Mouse (Mus musculus) adipocyte (in vitro differentiated cells): ENCODE data around the gene Gm3250.
"Not testable (repeated sequence)": the region's sequence is repeated elsewhere in the genome, so short reads cannot be mapped to it uniquely, and the experiment has no call there.

Experiments
- DNase-seq: peaks from one replicate; pipeline ENCODE4 v3.0.0-alpha.2; 2016; ENCODE audit warnings: low spot score

The Gm3250 gene

DNA sequence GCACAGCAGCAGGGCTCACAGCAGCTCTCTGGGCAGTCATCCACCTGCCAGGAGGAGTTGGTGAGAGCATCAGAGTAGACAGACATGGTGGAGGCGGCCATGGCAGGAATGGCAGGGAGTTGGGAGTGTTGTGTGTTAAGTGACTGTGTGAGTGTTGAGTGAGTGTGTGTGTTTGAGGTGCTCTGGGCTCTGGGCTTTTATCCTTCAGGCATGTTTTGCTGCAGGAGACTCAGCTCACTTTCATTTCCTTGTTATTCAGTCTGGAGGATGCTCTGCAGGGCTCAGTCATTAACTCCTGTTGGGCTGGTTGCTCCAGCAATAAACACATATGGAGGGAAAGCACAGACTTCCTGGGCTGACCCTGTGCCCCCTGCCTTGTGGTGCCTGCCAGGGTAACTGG is at the start of gene Gm3250:
Gm3250 (minus strand) TSS at position 101 of the 400 bp plus-strand sequence.
- DNase-seq = not testable (repeated sequence)

DNA sequence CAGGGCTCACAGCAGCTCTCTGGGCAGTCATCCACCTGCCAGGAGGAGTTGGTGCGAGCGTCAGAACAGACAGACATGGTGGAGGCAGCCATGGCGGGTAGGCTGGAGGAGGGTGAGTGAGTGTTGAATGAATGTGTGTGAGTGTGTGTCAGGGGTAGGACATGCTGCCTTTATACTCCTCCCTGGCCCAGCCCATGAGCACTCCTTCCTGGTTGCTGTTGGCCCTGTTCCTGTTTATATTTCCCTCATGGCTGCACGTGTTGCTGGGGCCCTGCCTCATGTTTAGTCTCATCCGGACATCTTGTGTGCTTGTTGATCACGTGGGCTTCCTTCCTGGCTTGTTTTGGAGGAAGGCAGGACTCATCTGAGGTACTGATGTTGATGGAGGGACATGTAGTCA is 44.6 kb upstream of the Gm3250 start, which contains the start of gene Krtap10-4:
Krtap10-4 (minus strand) TSS at position 145 of the 400 bp plus-strand sequence.
- no peak for DNase-seq

GRCm38 (mm10) chr10:77819203-77819602 is 36.9 kb upstream of the Gm3250 start:
- no peak for DNase-seq

DNA sequence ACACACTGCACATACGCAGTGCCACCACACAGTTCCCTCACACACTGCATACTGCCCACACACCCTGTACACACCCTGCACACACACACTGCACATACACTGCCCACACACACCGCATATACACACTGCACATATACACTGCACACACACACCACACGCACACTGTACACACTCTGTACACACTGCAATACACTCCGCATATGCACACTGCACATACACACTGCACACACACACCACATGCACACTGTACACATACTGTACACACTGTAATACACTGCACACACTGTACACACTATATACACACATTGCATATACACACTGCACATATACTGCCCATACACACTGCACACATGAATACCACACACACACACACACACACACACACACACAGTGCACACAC is 36.2 kb upstream of the Gm3250 start:
- DNase-seq = no peak

DNA sequence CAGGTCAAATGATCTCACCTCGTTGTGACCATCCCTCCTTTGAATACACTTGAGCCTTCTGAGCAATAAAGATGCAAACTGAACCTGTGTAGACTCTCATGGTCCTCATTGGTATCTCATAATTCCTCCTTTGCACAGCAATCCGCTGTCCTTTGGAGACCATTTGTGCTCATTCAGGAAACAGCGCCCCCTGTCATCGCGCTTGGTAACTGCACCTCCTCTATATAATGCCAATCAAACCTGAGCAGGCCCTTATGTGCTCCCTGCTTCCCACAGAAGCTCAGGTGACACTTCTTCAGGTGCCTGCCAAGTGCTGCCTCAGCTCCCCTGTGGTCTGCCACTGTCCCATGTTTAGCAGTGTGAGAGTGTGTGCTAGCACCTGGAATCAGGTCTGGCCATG is 33.2 kb upstream of the Gm3250 start:
- DNase-seq = peak; percentile 12

- no peak for DNase-seq
Measured at GRCm38 (mm10) chr10:77814382-77814781, 32.0 kb upstream of the Gm3250 start, which contains the start of gene Gm2696. Gene Gm2696 (plus strand): TSS chr10:77814682.

- DNase-seq = no peak
Measured at GRCm38 (mm10) chr10:77811743-77812142, 29.4 kb upstream of the Gm3250 start, which contains the start of gene Gm9507. Gene Gm9507 (minus strand): TSS chr10:77811843.

- no peak for DNase-seq
Measured at GRCm38 (mm10) chr10:77804095-77804494, 21.8 kb upstream of the Gm3250 start.

DNA sequence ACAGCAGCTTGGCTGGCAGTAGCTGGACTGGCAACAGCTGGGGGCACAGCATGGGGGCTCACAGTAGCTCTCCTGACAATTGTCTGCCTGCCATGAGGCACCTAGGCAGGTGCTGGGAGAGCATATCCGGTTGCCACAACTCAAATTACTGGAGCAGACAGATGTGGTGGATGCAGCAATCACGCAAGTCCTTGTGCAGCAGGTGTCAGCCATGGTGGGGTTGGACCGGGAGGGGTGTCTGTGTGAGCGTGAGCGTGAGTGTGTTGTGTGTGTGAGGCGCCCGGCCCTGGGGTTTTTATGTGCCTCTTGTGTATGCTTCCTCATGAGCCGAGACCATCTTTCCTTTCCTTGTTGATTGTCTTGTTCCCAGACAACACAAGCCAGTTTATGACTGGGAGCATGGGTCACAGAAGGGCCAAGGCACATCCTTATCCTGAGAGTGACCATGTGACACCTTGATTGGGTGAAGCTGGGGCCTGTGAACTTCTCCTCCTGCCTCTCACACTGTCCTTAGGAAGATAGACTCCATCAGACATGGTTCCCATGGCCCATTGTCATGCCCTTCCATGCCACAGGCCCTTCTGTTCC is 16.7 kb upstream of the Gm3250 start, which contains the start of gene Gm19668:
Gm19668 (minus strand) TSS at position 213 of the 588 bp plus-strand sequence.
- no peak for DNase-seq

- DNase-seq = not testable (repeated sequence)
Measured at GRCm38 (mm10) chr10:77798164-77798920, 16.0 kb upstream of the Gm3250 start.

- DNase-seq = no peak
Measured at GRCm38 (mm10) chr10:77797677-77798076, 15.3 kb upstream of the Gm3250 start.

DNA sequence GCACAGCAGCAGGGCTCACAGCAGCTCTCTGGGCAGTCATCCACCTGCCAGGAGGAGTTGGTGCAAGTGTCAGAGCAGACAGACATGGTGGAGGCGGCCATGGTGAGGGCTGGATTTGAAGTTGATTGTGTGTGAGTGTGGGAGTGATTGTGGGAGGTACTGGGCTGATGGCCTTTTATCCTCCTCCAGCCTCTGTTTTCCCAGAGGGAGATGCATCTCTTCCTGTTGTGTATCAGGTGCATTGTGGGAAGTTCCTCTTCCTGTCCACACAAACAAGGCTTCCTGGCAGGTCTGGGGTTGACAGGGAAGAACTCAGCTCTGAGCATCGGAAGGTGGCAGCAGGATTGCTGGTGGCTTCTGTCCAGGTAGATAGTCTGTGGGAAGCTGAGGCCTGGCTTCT is 12.6 kb upstream of the Gm3250 start, which contains the start of gene Gm9639:
Gm9639 (minus strand) TSS at position 101 of the 400 bp plus-strand sequence.
- DNase-seq = no peak

- no peak for DNase-seq
Measured at GRCm38 (mm10) chr10:77788621-77789020, 6.3 kb upstream of the Gm3250 start.

DNA sequence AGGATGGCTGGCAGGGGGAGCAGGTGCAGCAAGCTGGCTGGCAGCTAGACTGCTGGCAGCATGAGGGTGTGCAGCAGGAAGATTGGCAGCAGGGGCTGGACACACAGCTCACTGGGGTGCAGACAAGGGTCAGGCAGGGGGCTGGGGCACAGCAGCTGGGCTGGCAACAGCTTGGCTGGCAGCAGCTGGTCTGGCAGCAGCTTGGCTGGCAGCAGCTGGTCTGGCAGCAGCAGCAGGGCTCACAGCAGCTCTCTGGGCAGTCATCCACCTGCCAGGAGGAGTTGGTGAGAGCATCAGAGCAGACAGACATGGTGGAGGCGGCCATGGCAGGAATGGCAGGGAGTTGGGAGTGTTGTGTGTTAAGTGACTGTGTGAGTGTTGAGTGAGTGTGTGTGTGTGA is 5.5 kb upstream of the Gm3250 start, which contains the start of gene Gm7137:
Gm7137 (minus strand) TSS at position 325 of the 400 bp plus-strand sequence.
- not testable (repeated sequence) for DNase-seq

GRCm38 (mm10) chr10:77783396-77783795 is 1.1 kb upstream of the Gm3250 start:
- DNase-seq = not testable (repeated sequence)

DNA sequence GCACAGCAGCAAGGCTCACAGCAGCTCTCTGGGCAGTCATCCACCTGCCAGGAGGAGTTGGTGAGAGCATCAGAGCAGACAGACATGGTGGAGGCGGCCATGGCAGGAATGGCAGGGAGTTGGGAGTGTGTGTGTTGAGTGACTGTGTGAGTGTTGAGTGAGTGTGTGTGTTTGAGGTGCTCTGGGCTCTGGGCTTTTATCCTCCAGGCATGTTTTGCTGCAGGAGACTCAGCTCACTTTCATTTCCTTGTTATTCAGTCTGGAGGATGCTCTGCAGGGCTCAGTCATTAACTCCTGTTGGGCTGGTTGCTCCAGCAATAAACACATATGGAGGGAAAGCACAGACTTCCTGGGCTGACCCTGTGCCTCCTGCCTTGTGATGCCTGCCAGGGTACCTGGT is 5.5 kb downstream of the Gm3250 start, which contains the start of gene Gm7138:
Gm7138 (minus strand) TSS at position 101 of the 400 bp plus-strand sequence.
- not testable (repeated sequence) for DNase-seq

GRCm38 (mm10) chr10:77772142-77772541 is 10.2 kb downstream of the Gm3250 start:
- DNase-seq = not testable (repeated sequence)

- DNase-seq = not testable (repeated sequence)
Measured at GRCm38 (mm10) chr10:77771225-77771624, 11.1 kb downstream of the Gm3250 start, which contains the start of gene Gm3238. Gene Gm3238 (minus strand): TSS chr10:77771325.

- DNase-seq = no peak
Measured at GRCm38 (mm10) chr10:77769727-77770126, 12.6 kb downstream of the Gm3250 start.

- DNase-seq = not testable (repeated sequence)
Measured at GRCm38 (mm10) chr10:77759582-77759981, 22.8 kb downstream of the Gm3250 start, which contains the start of gene Gm3233. Gene Gm3233 (minus strand): TSS chr10:77759682.

DNA sequence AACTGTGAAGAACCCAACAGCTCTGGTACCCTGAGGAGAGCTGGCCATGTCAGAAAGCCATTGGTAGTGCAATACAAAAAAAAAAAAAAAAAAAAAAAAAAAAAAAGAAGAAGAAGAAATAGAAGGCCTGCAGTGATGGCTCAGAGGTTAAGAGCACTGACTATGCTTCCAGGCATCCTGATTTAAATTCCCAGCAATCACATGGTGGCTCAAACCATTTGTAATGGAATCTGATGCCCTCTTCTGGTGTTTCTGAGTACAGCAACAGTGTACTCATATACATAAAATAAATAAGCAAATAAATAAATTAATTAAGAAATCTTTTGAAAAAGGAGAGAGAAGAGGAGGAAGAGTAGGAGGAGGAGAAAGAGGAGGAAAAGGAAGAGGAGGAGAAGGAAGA is 28.9 kb downstream of the Gm3250 start:
- no peak for DNase-seq

GRCm38 (mm10) chr10:77752312-77752711 is 30.0 kb downstream of the Gm3250 start:
- not testable (repeated sequence) for DNase-seq

GRCm38 (mm10) chr10:77751254-77751653 is 31.1 kb downstream of the Gm3250 start, which contains the start of gene Gm9736:
Gene Gm9736 (minus strand): TSS chr10:77751354.
- DNase-seq = not testable (repeated sequence)
